Mouse (Mus musculus) bone marrow macrophage, adult 2 months (primary cell): ENCODE results near the gene Rb1.

Source experiments
- CTCF ChIP-seq: IDR thresholded peaks from 2 replicates; pipeline ENCODE4 v1.5.1; 2012; ENCODE audit warnings: low read depth, mild to moderate bottlenecking, low read length, moderate library complexity
- POLR2A ChIP-seq: IDR thresholded peaks from 2 replicates; pipeline ENCODE4 v1.6.1; 2012; ENCODE audit warnings: mild to moderate bottlenecking, low read depth, low read length, borderline replicate concordance

DNA sequence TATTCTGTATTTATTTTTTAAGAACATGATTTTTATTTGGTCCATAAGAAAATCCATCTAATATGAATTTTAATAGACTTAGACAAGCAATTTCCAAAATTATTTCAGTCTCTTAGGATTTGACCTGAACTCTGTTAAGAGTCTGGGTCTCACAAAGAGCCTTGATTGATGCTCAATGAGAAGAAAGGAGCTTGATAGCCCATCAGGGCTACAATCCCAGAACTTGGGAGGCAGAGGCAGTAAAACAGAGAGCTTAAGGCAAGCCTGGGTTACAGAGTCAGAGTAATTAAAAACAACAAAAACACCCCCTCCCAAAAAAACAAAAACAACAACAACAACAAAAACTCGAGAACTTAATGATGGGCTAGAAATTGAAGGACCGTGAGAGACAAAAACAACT, 1.7 kb downstream of the Rb1 start:
- TF ChIP-seq CTCF: no peak
- no peak for TF ChIP-seq POLR2A
